Mouse (Mus musculus): ENCODE results near the gene Fes.

DNA sequence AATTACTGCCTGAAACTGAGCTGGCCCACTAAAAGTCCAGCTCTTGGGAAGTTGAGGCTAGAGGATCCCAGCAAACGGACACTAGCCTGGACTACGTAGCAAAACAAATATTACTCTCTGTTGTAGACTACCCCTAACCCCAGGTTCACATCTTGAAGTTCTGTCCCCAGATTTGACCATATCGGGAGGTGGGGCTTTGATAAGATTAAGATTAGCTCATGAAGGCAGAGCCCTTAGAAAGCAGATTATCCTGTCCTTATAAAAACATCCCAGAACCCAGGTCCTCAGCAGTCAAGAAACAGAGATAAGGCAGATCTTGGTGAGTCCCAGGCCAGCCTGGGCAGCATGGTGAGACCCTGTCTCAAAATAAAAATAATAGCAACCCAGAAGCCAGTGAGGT lies 15.6 kb downstream of the Fes start:
- TF ChIP-seq CTCF (IDR thresholded peaks at IDR 0.05; ENCODE audit: low read depth, low read length) (no peak), POLR2A (IDR thresholded peaks at IDR 0.05; ENCODE audit: extremely low read depth, insufficient read depth, low read length) (no peak)

Measured in liver, adult 2 months (tissue).